Mouse (Mus musculus) left cerebral cortex, adult 2 months (tissue): ENCODE measurements around the gene Aifm1. TPM values are rescaled to one million over a fixed set of nuclear protein-coding genes. Genes with fewer than 3 reads are reported as not detected.

ENCODE experiments used
- DNase-seq, 2 experiments: peaks; one replicate each; pipeline ENCODE4 v3.0.0; 2021 to 2022; ENCODE audit warnings: low spot score in 2 of 2, mixed read lengths in 1 of 2; ENCODE audit errors: extremely low spot score in 1 of 2
- H3K27ac ChIP-seq: fragments of 200-600 bp; 2 replicates; pipeline ENCODE4 v1.8.1; 2022
- H3K4me3 ChIP-seq: fragments of 200-600 bp; 2 replicates; pipeline ENCODE4 v1.8.1; 2022
- CTCF ChIP-seq: fragments of 200-600 bp; IDR thresholded peaks from 2 replicates; pipeline ENCODE4 v1.8.1; 2022; ENCODE audit warnings: antibody characterized with exemption, mild to moderate bottlenecking, moderate library complexity
- intact Hi-C: fragments of 180-260 bp; cut with DNase I; formaldehyde crosslinking; loops from one replicate; pipeline ENCODE4 v1.15.1; 2025
- total RNA-seq, 2 experiments: library from RNA; stranded (reverse); gene quantifications; 2 replicates each; pipeline ENCODE4 v1.2.3; 2021

Aifm1 gene
- total RNA-seq, 2 experiments from 2014 or later: 21.6 to 28.3 TPM

- DNase-seq: no peak
- Histone ChIP-seq H3K27ac (no peak overlapping the region), H3K4me3 (no peak overlapping the region)
- intact Hi-C loops: no loop called here
- TF ChIP-seq CTCF: no peak
These were observed 79.1 kb downstream of the Aifm1 start for GRCm38 (mm10) chrX:48434251-48434650.

DNA sequence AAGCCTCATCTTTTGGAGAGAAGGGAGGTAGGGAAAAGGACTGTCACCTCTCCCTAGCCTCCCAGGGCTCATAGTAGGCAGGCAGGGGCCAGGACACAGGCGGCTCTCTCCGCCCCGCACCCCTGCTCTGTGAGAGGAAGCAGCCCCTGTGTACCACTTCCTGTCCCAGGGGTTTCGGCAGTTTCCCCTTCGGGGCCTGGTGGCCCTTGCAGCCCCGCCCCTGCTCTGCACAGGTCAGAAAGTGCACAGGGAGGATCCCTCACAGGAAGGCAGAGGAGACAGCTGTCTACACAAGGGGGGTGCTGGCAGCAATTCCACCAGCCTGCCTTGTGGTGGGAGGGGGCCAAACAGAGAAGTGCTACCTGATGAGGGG is 79.8 kb downstream of the Aifm1 start:
- no peak for DNase-seq
- Histone ChIP-seq H3K4me3 (no peak overlapping the region), H3K27ac (no peak overlapping the region)
- TF ChIP-seq CTCF: no peak
- intact Hi-C loops: no loop called here

- H3K27ac ChIP-seq: no peak overlapping the region
- TF ChIP-seq CTCF: no peak
- intact Hi-C loops: no loop called here
- H3K4me3 ChIP-seq: no peak overlapping the region
- DNase-seq: no peak
These were observed 80.5 kb downstream of the Aifm1 start for GRCm38 (mm10) chrX:48432599-48433526.

- Histone ChIP-seq H3K27ac (no peak overlapping the region), H3K4me3 (no peak overlapping the region)
- intact Hi-C loops: no loop called here
- no peak; the same call in 1 of the 2 replicates for TF ChIP-seq CTCF
- no peak for DNase-seq
These were observed 83.8 kb downstream of the Aifm1 start for GRCm38 (mm10) chrX:48429538-48429937.

GRCm38 (mm10) chrX:48429100-48429499 is 84.3 kb downstream of the Aifm1 start:
- no peak for DNase-seq
- intact Hi-C loops: no loop called here
- H3K4me3 ChIP-seq: no peak overlapping the region
- H3K27ac ChIP-seq: no peak overlapping the region
- TF ChIP-seq CTCF: no peak

DNA sequence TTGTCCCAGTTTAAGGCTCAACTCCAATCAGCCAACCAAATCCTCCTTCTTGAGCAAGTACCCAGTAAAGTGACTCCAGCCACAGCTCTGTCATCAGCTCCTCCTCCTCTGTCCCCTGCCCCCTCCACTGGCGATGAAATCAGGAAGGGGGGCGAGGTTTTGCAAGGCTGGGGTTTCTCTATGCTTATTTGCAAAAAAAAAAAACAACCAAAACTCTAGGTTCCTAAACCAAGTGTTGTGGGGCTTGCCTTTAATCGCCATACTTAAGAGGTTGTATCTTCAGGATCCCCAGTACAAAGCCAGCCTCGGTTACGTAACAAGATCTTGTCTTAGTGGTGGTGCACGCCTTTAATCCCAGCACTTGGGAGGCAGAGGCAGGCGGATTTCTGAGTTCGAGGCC is 84.7 kb downstream of the Aifm1 start:
- no peak for DNase-seq
- TF ChIP-seq CTCF: no peak
- Histone ChIP-seq H3K4me3 (no peak overlapping the region), H3K27ac (no peak overlapping the region)
- intact Hi-C loops: no loop called here

DNA sequence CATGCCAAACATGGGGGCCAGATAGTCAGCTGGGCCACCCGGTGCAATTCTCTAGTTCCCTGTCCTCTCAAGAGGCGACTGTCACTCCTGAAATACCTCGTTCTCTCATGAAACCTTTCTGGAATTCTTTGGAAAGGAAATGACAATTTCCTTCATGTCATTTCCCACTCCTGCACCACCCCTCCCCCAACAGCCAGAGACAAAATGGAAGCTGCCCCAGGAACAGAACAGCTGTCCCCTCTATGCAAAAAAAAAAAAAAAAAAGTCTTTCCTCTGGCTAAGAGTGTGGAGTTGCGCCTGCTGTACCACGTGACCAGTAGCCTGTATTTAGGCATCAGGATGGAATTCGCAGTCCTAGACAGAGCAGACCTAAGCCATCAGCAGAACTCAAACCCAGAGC is 85.1 kb downstream of the Aifm1 start:
- no peak overlapping the region for H3K27ac ChIP-seq
- H3K4me3 ChIP-seq: no peak overlapping the region
- DNase-seq: no peak
- no peak for TF ChIP-seq CTCF
- intact Hi-C loops: no loop called here

DNA sequence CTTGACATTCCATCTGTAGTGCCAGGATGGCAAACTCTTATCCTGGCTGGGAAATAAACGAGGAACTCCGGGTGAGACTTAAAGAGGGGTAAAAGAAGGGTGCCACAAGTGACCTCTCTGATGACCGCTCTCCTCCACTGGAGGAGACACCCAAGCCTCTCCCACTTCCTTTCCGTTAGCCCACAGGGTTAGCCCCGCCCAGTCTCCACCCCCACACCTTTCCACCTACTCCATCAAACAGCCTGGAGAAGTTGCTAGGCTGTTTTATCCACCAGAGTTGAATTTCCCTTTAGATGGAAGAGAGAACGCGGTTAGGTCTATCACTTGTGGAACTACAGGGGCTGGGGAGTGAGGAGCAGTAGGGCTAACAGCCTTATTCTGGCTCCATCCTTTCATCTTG is 88.1 kb downstream of the Aifm1 start:
- H3K27ac ChIP-seq: no peak overlapping the region
- no peak for DNase-seq
- no peak overlapping the region for H3K4me3 ChIP-seq
- no peak for TF ChIP-seq CTCF
- intact Hi-C loops: no loop called here

Other genes starting within 250 kb of the Aifm1 start
- gene Bcorl1, start 172.2 kb downstream of the Aifm1 start, total RNA-seq: 10 to 100 TPM; 20.3 to 20.4 TPM
- under 1 TPM; 0.63 to 0.84 TPM for gene Elf4, start 50.4 kb downstream of the Aifm1 start, total RNA-seq
- gene Rab33a, start 5.7 kb upstream of the Aifm1 start, total RNA-seq: 10 to 100 TPM; 31.4 to 40.4 TPM
- gene Zfp280c, start 80.9 kb upstream of the Aifm1 start, total RNA-seq: 10 to 100 TPM; 21.0 to 21.3 TPM
- gene Slc25a14, start 109.8 kb upstream of the Aifm1 start, total RNA-seq: 10 to 100 TPM; 58.3 to 68.5 TPM
- gene Gpr119, start 160.9 kb upstream of the Aifm1 start, total RNA-seq: not detected
- 1 to 10 TPM; 4.1 to 4.6 TPM for gene Rbmx2, start 181.4 kb upstream of the Aifm1 start, total RNA-seq